Mouse (Mus musculus) liver, postnatal 0 days (tissue): ENCODE measurements around the gene Arsk. TPM values are rescaled to one million over a fixed set of nuclear protein-coding genes. Genes with fewer than 3 reads are reported as not detected.
A peak's percentile ranks its signal among the peaks of the same experiment; 100 is the strongest.

Experiments
- ATAC-seq: fragments of 200-750 bp; cut with Nextera tagmentation; 2 replicates; pipeline ENCODE4 v1.8.0; 2017; ENCODE audit warnings: mild to moderate bottlenecking, moderate library complexity
- DNase-seq: peaks from one replicate; pipeline ENCODE4 v3.0.0-alpha.2; 2016
- H3K27ac ChIP-seq: fragments of 300-500 bp; sonication (generic); 2 replicates; pipeline ENCODE4 v1.5.1; 2014; ENCODE audit warnings: antibody characterized with exemption, moderate library complexity, mild to moderate bottlenecking, low read depth
- H3K27me3 ChIP-seq: fragments of 300-500 bp; sonication (generic); 2 replicates; pipeline ENCODE4 v1.6.1; 2014; ENCODE audit warnings: low read length, control low read depth, mixed read lengths; ENCODE audit not compliant: insufficient read depth
- H3K36me3 ChIP-seq: fragments of 300-500 bp; sonication (generic); replicated peaks from 2 replicates; pipeline ENCODE4 v1.6.1; 2014; ENCODE audit warnings: mild to moderate bottlenecking, control low read depth, low read length, moderate library complexity, mixed read lengths; ENCODE audit not compliant: insufficient read depth
- H3K4me1 ChIP-seq: fragments of 300-500 bp; sonication (generic); 2 replicates; pipeline ENCODE4 v1.6.1; 2014; ENCODE audit warnings: antibody characterized with exemption, mild to moderate bottlenecking, control low read depth; ENCODE audit not compliant: insufficient read depth
- H3K4me2 ChIP-seq: fragments of 300-500 bp; sonication (generic); 2 replicates; pipeline ENCODE4 v1.6.1; 2014; ENCODE audit warnings: low read depth, mild to moderate bottlenecking, low read length, moderate library complexity, mixed read lengths
- H3K4me3 ChIP-seq: fragments of 300-500 bp; sonication (generic); 2 replicates; pipeline ENCODE4 v1.5.1; 2014; ENCODE audit warnings: low read depth, low read length
- H3K9ac ChIP-seq: fragments of 300-500 bp; sonication (generic); replicated peaks from 2 replicates; pipeline ENCODE4 v1.6.1; 2014; ENCODE audit warnings: mild to moderate bottlenecking, moderate library complexity
- H3K9me3 ChIP-seq: fragments of 300-500 bp; sonication (generic); 2 replicates; pipeline ENCODE4 v1.6.1; 2016; ENCODE audit warnings: mild to moderate bottlenecking, control low read depth, low read length, mixed read lengths
- CTCF ChIP-seq: sonication (generic); IDR thresholded peaks from 2 replicates; pipeline ENCODE4 v1.5.1; 2016; ENCODE audit warnings: antibody characterized with exemption, low read depth
- EP300 ChIP-seq: IDR thresholded peaks from 2 replicates; pipeline ENCODE4 v1.6.1; 2016; ENCODE audit warnings: antibody characterized with exemption, low read depth, mild to moderate bottlenecking
- WGBS: fragments of 180-500 bp; shearing (Covaris S2); extraction: QIAGEN DNeasy Blood & Tissue Kit; methylation state at CpG from one replicate; pipeline ENCODE4 v1.1.7; 2014; ENCODE audit not compliant: insufficient replicate concordance; 5-methylcytosine and 5-hydroxymethylcytosine counted together
- polyA plus RNA-seq: library from polyadenylated mRNA; unstranded; fragments of >200 nt; fragmentation: Nextera tagmentation; extraction: Ambion mirVana; gene quantifications from 2 replicates; pipeline ENCODE4 v1.2.1, GENCODE M21; 2015

Arsk gene
- polyA plus RNA-seq = 3.2 and 4.4 TPM in 2 replicates

DNA sequence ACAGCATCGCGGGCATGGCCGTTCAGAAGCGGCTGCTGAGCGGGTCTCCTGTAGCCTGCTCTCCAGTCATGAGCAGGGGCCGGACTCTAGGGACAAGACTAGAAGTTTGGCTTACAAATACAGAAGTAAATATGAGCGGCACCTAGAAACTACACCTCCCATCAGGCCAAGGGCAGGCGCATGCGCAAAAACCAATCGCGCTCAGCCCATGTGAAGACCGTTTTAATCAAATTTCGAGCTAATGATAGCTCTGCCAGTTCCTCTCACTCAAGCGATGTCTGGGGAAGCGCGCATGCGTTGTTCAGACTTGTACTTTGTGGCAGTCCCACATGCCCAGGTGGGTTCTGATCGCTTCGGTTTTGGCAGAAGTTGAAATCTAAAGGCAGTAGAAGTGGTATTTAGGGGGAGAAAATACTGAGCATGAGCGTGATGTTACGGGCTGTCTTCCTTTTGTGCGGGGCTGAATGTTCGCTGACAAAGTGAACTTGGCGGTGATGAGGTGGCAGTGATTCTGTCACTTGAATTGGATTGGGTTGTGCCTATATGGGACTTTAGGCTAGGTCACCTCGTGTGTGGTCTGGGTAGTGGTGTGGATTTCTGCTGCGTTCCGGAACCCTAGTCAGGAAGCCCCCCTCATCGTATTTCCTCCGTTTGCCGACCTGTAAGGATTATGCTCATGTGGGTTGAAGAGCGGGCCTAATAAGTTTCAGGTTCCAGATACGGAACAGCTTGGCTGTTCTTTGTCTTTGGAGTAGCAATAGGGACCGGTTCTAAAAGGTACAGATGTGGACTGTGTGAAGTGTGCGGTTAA lies at the start of gene Arsk, which contains the start of gene Ttc37:
Gene Arsk, minus strand, starts transcription at position 168 of the 811 bp plus-strand sequence.
Gene Ttc37, plus strand, starts transcription at position 242 of the 811 bp plus-strand sequence.
- peak; percentile 93 for DNase-seq
- H3K9ac ChIP-seq = peak within 1 kb of the TSS; percentile 62
- H3K36me3 ChIP-seq = 0 out of 2 replicates have a peak, but pooled peaks cover 2% of the 10 kb centered on the region
- no peaks in the 10 kb centered on the region for H3K27me3 ChIP-seq
- peak within 1 kb of the TSS; percentile 73 for H3K4me3 ChIP-seq
- TF ChIP-seq EP300 = no peak
- TF ChIP-seq CTCF = no peak
- peak within 1 kb of the TSS; percentile 81 for H3K4me2 ChIP-seq
- under 1% methylated on average over 34 of the region's 34 CpGs for WGBS
- H3K27ac ChIP-seq = peak within 1 kb of the TSS; percentile 88
- peaks cover 3% of the 10 kb centered on the region; the same call in 1 of the 2 replicates for H3K4me1 ChIP-seq
- ATAC-seq = peak; percentile 96
- H3K9me3 ChIP-seq = no peaks in the 10 kb centered on the region

- Histone ChIP-seq H3K4me3 (no peak overlapping the region), H3K9me3 (no peaks in the 10 kb centered on the region), H3K4me2 (no peak overlapping the region), H3K4me1 (no peaks in the 10 kb centered on the region), H3K9ac (no peak overlapping the region), H3K27me3 (no peaks in the 10 kb centered on the region), H3K27ac (no peak overlapping the region), H3K36me3 (peaks cover 22% of the 10 kb centered on the region; the same call in 1 of the 2 replicates)
- 69% methylated on average over 12 of the region's 12 CpGs for WGBS
- ATAC-seq = no peak
- no peak for DNase-seq
- TF ChIP-seq CTCF (no peak), EP300 (no peak)
Observed at GRCm38 (mm10) chr13:76141117-76141808, 42.8 kb upstream of the Arsk start.

DNA sequence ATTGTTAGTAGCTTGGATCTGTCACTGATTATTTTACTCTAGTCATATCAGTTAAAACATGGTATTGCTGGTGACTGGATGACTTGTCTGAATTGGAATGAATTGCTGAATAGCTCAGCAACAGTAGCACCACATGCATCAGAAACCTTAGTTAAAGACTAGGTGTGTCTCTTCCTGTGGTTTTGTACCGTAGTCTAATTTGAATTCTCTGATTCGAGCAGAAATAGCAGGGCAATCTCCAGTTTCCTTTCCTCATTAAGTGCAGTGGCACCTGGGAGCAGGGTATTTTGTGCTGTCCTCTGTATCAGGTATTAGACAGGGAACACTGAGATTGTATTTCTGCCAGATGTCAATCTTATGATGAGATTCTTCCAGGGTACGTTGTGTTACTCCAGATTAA lies 40.4 kb upstream of the Arsk start:
- DNase-seq = no peak
- no peak overlapping the region for H3K27ac ChIP-seq
- WGBS = 49% methylated on average over 3 of the region's 3 CpGs

DNA sequence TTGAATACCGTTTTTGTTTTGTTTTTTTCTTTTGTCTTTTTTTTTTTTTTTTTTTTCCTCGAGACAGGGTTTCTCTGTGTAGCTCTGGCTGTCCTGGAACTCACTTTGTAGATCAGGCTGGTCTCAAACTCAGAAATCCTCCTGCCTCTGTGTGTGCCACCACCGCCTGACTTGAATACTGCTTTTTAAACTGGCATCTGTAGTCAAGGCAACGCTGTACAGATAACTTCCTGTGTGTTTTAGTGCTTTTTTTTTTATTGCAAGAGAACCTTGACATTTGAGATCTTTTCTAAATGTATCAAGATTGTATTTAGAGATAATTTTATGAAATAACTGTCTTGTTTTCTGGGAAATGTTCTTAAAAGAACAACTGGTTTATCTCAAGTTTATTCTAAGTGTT lies 34.0 kb upstream of the Arsk start:
- no peaks in the 10 kb centered on the region for H3K9me3 ChIP-seq
- H3K9ac ChIP-seq = no peak overlapping the region
- DNase-seq (no peak), ATAC-seq (no peak)
- no peaks in the 10 kb centered on the region for H3K4me1 ChIP-seq
- H3K36me3 ChIP-seq = peaks cover 64% of the 10 kb centered on the region
- H3K4me2 ChIP-seq = no peak overlapping the region
- no peak overlapping the region for H3K27ac ChIP-seq
- no peak for TF ChIP-seq CTCF
- TF ChIP-seq EP300 = no peak
- H3K4me3 ChIP-seq = no peak overlapping the region
- WGBS = 74% methylated on average over 4 of the region's 4 CpGs
- no peaks in the 10 kb centered on the region for H3K27me3 ChIP-seq

More for the DNA sequence above, 40.4 kb upstream of the Arsk start:
- H3K4me2 ChIP-seq = no peak overlapping the region
- no peak overlapping the region for H3K4me3 ChIP-seq
- H3K27me3 ChIP-seq = no peaks in the 10 kb centered on the region
- TF ChIP-seq EP300 = no peak
- TF ChIP-seq CTCF = no peak
- no peaks in the 10 kb centered on the region for H3K4me1 ChIP-seq
- no peaks in the 10 kb centered on the region for H3K9me3 ChIP-seq
- ATAC-seq = no peak
- no peak overlapping the region for H3K9ac ChIP-seq
- peaks cover 33% of the 10 kb centered on the region for H3K36me3 ChIP-seq

DNA sequence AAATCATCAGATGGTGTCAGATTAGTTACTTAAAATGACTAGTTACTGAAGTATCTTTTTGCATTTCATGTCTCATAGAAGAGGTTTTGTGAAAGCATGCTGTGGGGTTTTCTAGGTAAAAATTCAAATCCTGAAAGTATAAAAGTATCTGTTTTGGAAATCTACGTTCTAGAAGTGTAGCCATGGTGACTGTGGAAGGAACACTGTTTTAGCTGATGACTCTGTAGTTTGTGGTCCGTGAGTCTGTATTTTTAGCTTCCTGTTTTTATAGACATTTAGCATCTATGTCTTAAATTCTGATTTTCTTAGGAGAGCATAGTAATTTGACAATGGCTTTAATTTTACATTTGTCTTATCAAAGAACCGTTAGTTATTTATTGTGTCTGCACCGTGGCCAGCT lies 30.3 kb upstream of the Arsk start:
- Histone ChIP-seq H3K36me3 (peaks cover 63% of the 10 kb centered on the region), H3K4me3 (no peak overlapping the region), H3K4me2 (no peak overlapping the region), H3K27me3 (no peaks in the 10 kb centered on the region), H3K9me3 (no peaks in the 10 kb centered on the region), H3K9ac (no peak overlapping the region), H3K27ac (no peak overlapping the region), H3K4me1 (no peaks in the 10 kb centered on the region)
- TF ChIP-seq CTCF (no peak), EP300 (no peak)
- DNase-seq = no peak
- WGBS = 82% methylated on average over 4 of the region's 4 CpGs
- ATAC-seq = no peak

DNA sequence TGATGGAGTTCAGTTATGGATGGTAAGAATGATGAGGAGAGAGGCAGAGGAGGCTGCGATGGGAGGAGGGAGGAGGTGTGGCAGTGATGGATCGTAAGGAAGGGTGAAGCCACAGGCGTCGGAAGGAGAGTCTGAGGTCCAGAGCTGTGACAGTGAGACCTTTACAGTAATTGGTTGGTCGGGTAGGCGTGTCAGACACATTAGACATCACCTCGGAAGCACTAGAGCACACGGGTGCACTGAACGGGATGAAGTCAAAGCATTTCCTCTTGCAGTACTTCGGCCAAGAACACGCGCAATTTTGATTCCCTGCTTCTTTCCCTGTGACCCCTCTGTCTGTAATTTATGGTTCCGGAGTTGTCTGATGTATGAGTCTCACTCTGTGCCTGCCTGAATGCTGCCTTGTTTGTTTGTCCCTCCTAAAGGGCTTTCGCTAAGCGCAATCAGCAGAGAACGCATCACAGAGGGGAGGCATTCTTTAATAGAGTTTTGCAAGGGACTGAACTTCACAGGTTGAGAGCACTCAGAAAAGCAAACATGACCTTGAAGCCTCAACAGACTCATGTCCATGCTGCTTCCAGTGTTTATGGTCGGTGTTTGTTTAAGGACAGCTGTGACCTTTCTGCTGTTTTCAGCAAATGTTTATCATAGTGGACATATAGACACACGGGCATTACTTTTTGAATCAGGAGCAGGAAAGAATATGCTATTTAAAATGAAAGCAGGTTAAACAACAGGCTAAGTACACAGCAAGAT lies 10.8 kb upstream of the Arsk start:
- Histone ChIP-seq H3K27me3 (no peaks in the 10 kb centered on the region), H3K36me3 (peaks cover 8% of the 10 kb centered on the region), H3K27ac (peak overlapping the region; percentile 91), H3K9me3 (no peaks in the 10 kb centered on the region), H3K9ac (peak overlapping the region; percentile 22; the same call in 1 of the 2 replicates), H3K4me1 (no peaks in the 10 kb centered on the region), H3K4me3 (no peak overlapping the region), H3K4me2 (no peak overlapping the region)
- DNase-seq = peak; percentile 26
- TF ChIP-seq EP300 = no peak
- no peak for TF ChIP-seq CTCF
- peak; percentile 97 for ATAC-seq
- WGBS = 68% methylated on average over 18 of the region's 18 CpGs
